12 mouse cellular contexts compared by ENCODE assay signal in the genomic region with DNA sequence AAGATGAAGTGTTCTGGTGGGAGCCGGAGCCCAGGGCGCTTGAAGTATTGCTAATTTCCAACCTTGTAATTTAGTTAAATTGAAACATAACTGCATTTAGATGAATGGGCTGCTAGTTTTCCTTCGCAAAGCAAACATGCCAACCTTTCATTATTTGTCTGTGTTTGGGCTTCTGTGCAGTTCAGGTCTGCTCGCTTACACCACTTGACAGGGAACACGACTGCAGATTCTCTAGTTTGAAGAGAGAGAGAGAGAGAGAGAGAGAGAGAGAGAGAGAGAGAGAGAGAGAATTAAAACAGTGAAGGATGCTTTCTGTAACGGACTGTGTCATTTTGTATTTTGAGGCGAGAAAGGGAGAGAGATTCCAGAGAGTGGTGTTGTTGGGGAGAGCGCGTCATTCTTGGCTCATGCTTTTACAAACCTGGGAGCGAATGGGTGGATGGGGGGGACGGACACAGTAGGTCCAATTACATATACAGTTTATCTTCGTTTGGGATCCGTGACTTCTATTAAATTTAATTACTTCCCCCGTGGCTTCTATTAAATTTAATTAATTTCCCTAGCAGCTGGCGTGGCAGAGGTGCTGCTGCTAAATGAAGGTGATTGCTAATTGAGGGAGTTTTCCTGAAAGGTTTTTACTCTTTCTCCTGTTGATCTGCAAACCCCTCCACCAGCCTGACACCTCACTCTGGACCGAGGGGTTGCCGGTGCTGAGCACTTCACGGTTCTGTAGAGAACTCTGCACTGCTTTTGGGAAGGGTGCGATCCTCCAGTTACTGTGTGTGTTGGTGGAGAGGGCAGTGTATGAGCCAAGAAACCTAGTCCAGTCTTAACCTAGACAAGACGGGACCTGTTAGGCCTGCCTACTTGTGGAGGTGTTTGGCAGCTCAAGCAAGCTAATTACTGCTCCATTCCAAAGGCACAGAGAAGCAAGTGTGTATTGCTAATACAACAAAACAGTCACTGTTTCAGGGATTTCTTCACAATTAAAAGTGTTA.
DNase-seq lines count a peak whose midpoint lies in the region; ATAC-seq lines count a peak whose summit lies in the region.
"Had no signal": no experiment of that assay in that cellular context is flagged by ENCODE, and none has a peak within 500 bp of the region (broad histone marks: within the 10 kb centered on the region; RNA-seq: fewer than 3 reads in every experiment).

No protein-coding gene starts in this region.

- 0 out of 2 replicates have a peak overlapping the region, but pooled peaks have one; percentile 16 for H3K4me2 ChIP-seq in limb, embryonic 11.5 days (ENCODE audit: low read depth, severe bottlenecking)
- no peak overlapping the region for H3K4me2 ChIP-seq in kidney, embryonic 16.5 days (replicated peaks; ENCODE audit: low read depth, low read length)
- H3K4me2 ChIP-seq: liver, embryonic 13.5 days had no signal

- peaks cover 5% of the 10 kb centered on the region; the same call in 1 of the 2 replicates for H3K4me1 ChIP-seq in limb, embryonic 11.5 days (ENCODE audit: control insufficient read depth, insufficient read depth, low read length)
- H3K4me1 ChIP-seq in kidney, embryonic 16.5 days (ENCODE audit: insufficient read depth, low read length) = 0 out of 2 replicates have a peak, but pooled peaks cover 3% of the 10 kb centered on the region
- H3K4me1 ChIP-seq: liver, embryonic 13.5 days had no signal

- H3K4me3 ChIP-seq in limb, embryonic 11.5 days (ENCODE audit: low read depth, low read length) = no peak overlapping the region
- no peak overlapping the region for H3K4me3 ChIP-seq in kidney, embryonic 16.5 days (ENCODE audit: low read length)
- H3K4me3 ChIP-seq: liver, embryonic 13.5 days had no signal

- no peak for DNase-seq in frontal cortex, postnatal 10 days (ENCODE audit: low spot score in 2 of 2)
- peak; percentile 4 for DNase-seq in urinary bladder, postnatal 14 days (ENCODE audit: low spot score)
- DNase-seq in urinary bladder, postnatal 4 days (ENCODE audit: low spot score in 2 of 2) = no peak
- peak; percentile 38 for DNase-seq in limb, embryonic 11.5 days (ENCODE audit: low spot score)
- DNase-seq in thymus, postnatal 4 days = no peak
- DNase-seq in embryo, embryonic 9.5 days (ENCODE audit: extremely low spot score) = no peak
- DNase-seq: adrenal gland, postnatal 36 days; gastrocnemius, postnatal 14 days; heart, postnatal 14 days; liver, embryonic 13.5 days had no signal

- no peaks in the 10 kb centered on the region for H3K9me3 ChIP-seq in limb, embryonic 11.5 days (ENCODE audit: control insufficient read depth, low read length)
- 0 out of 2 replicates have a peak, but pooled peaks cover 4% of the 10 kb centered on the region for H3K9me3 ChIP-seq in kidney, embryonic 16.5 days (ENCODE audit: low read length)
- H3K9me3 ChIP-seq: liver, embryonic 13.5 days had no signal

- no peak overlapping the region for H3K9ac ChIP-seq in limb, embryonic 11.5 days (ENCODE audit: low read length)
- no peak overlapping the region for H3K9ac ChIP-seq in kidney, embryonic 16.5 days (replicated peaks; ENCODE audit: low read length)
- H3K9ac ChIP-seq: liver, embryonic 13.5 days had no signal

- H3K27me3 ChIP-seq in limb, embryonic 11.5 days (ENCODE audit: control insufficient read depth, insufficient read depth, low read length) = no peaks in the 10 kb centered on the region
- H3K27me3 ChIP-seq in kidney, embryonic 16.5 days (ENCODE audit: insufficient read depth, low read length) = no peaks in the 10 kb centered on the region
- H3K27me3 ChIP-seq: liver, embryonic 13.5 days had no signal

- H3K27ac ChIP-seq in limb, embryonic 11.5 days (replicated peaks; ENCODE audit: low read depth, low read length) = no peak overlapping the region
- no peak overlapping the region for H3K27ac ChIP-seq in kidney, embryonic 16.5 days (ENCODE audit: low read length)
- H3K27ac ChIP-seq: liver, embryonic 13.5 days had no signal

- WGBS in limb, embryonic 11.5 days = 51% methylated on average over 20 of the region's 20 CpGs
- WGBS in kidney, embryonic 16.5 days = 65% methylated on average over 20 of the region's 20 CpGs

- no peaks in the 10 kb centered on the region for H3K36me3 ChIP-seq in limb, embryonic 11.5 days (ENCODE audit: control insufficient read depth, insufficient read depth, low read length)
- no peaks in the 10 kb centered on the region; the same call in 1 of the 2 replicates for H3K36me3 ChIP-seq in kidney, embryonic 16.5 days (ENCODE audit: insufficient read depth, low read length)
- H3K36me3 ChIP-seq: liver, embryonic 13.5 days had no signal

- ATAC-seq in frontal cortex, adult (ENCODE audit: low TSS enrichment) = peak; percentile 79
- 0 out of 2 replicates have a peak, but pooled peaks have one; percentile 70 for ATAC-seq in limb, embryonic 11.5 days (ENCODE audit: insufficient number of reproducible peaks, low FRiP score, low TSS enrichment, low read depth)
- no peak for ATAC-seq in kidney, embryonic 16.5 days (ENCODE audit: low FRiP score, low TSS enrichment)

Comparison
In these comparisons a context has a peak if more than half of its experiments do, and no peak if none do; other contexts are left out.
1. DNase-seq: peak in urinary bladder, postnatal 14 days (single experiment) and limb, embryonic 11.5 days (single experiment); none in frontal cortex, postnatal 10 days (0 of 2), urinary bladder, postnatal 4 days (0 of 2), thymus, postnatal 4 days (single experiment) and embryo, embryonic 9.5 days (single experiment).